Mouse (Mus musculus) liver, embryonic 14.5 days (tissue): ENCODE data around the gene Dgat2. TPM values are rescaled to one million over a fixed set of nuclear protein-coding genes. Genes with fewer than 3 reads are reported as not detected.

Experiments
- ATAC-seq: fragments of 200-750 bp; cut with Nextera tagmentation; 2 replicates; pipeline ENCODE4 v1.8.0; 2017; ENCODE audit warnings: moderate number of reproducible peaks, mild to moderate bottlenecking, moderate library complexity; ENCODE audit not compliant: insufficient read depth
- DNase-seq, 3 experiments: peaks; one replicate each; pipeline ENCODE4 v3.0.0-alpha.2; 2012 to 2013; ENCODE audit warnings: low read depth in 3 of 3, low spot score in 3 of 3
- H3K27ac ChIP-seq: fragments of 300-500 bp; sonication (generic); 2 replicates; pipeline ENCODE4 v1.5.1; 2014; ENCODE audit warnings: moderate library complexity, mild to moderate bottlenecking, control low read depth, inconsistent platforms
- H3K27me3 ChIP-seq: fragments of 300-500 bp; sonication (generic); 2 replicates; pipeline ENCODE4 v1.6.1; 2014; ENCODE audit warnings: mild to moderate bottlenecking, low read length, moderate library complexity; ENCODE audit not compliant: control insufficient read depth, insufficient read depth
- H3K36me3 ChIP-seq: fragments of 300-500 bp; sonication (generic); replicated peaks from 2 replicates; pipeline ENCODE4 v1.6.1; 2014; ENCODE audit warnings: low read depth; ENCODE audit not compliant: control insufficient read depth, insufficient read depth
- H3K4me1 ChIP-seq, 2 experiments: fragments of 200-500 bp in 1 of 2; fragments of 300-500 bp in 1 of 2; sonication (generic) in 1 of 2; replicated peaks; 2 replicates each; pipeline ENCODE4 v1.6.1; 2012 to 2014; ENCODE audit warnings: antibody characterized with exemption in 1 of 2, inconsistent platforms in 1 of 2, low read length in 1 of 2; ENCODE audit not compliant: control insufficient read depth in 2 of 2, insufficient read depth in 2 of 2
- H3K4me2 ChIP-seq: fragments of 300-500 bp; sonication (generic); 2 replicates; pipeline ENCODE4 v1.6.1; 2014; ENCODE audit warnings: low read depth, mild to moderate bottlenecking, control low read depth, moderate library complexity
- H3K4me3 ChIP-seq, 2 experiments: fragments of 200-500 bp in 1 of 2; fragments of 300-500 bp in 1 of 2; sonication (generic) in 1 of 2; 2 replicates each; pipeline ENCODE4 v1.5.1; 2012 to 2014; ENCODE audit warnings: low read depth in 2 of 2, low read length in 2 of 2, mild to moderate bottlenecking in 2 of 2, control low read depth in 1 of 2, inconsistent platforms in 1 of 2, moderate library complexity in 1 of 2; ENCODE audit not compliant: insufficient read depth in 1 of 2
- H3K9ac ChIP-seq: fragments of 300-500 bp; sonication (generic); replicated peaks from 2 replicates; pipeline ENCODE4 v1.6.1; 2014; ENCODE audit warnings: mild to moderate bottlenecking, control low read depth, moderate library complexity
- H3K9me3 ChIP-seq: fragments of 300-500 bp; sonication (generic); 2 replicates; pipeline ENCODE4 v1.6.1; 2016; ENCODE audit warnings: low read length, mixed read lengths; ENCODE audit not compliant: control insufficient read depth
- CTCF ChIP-seq: IDR thresholded peaks from 2 replicates; pipeline ENCODE4 v1.5.1; 2016; ENCODE audit warnings: antibody characterized with exemption, low read depth, control low read depth
- EP300 ChIP-seq: IDR thresholded peaks from 2 replicates; pipeline ENCODE4 v1.6.1; 2016; ENCODE audit warnings: antibody characterized with exemption, low read depth
- WGBS: fragments of 180-500 bp; shearing (Covaris S2); extraction: QIAGEN DNeasy Blood & Tissue Kit; methylation state at CpG from one replicate; pipeline ENCODE4 v1.1.7; 2014; ENCODE audit not compliant: insufficient replicate concordance; 5-methylcytosine and 5-hydroxymethylcytosine counted together
- polyA plus RNA-seq, 2 experiments: library from polyadenylated mRNA; depleted of rRNA in 1 of 2; stranded (reverse) in 1 of 2; unstranded in 1 of 2; fragments of >200 nt; fragmentation: Nextera tagmentation in 1 of 2; extraction: Ambion mirVana in 1 of 2; gene quantifications; 2 replicates each; pipeline versions ENCODE4 v1.2.1 to v1.2.3; 2012 to 2014

Gene Dgat2
- polyA plus RNA-seq, 2 experiments, result 44.0 to 66.8 TPM

DNA sequence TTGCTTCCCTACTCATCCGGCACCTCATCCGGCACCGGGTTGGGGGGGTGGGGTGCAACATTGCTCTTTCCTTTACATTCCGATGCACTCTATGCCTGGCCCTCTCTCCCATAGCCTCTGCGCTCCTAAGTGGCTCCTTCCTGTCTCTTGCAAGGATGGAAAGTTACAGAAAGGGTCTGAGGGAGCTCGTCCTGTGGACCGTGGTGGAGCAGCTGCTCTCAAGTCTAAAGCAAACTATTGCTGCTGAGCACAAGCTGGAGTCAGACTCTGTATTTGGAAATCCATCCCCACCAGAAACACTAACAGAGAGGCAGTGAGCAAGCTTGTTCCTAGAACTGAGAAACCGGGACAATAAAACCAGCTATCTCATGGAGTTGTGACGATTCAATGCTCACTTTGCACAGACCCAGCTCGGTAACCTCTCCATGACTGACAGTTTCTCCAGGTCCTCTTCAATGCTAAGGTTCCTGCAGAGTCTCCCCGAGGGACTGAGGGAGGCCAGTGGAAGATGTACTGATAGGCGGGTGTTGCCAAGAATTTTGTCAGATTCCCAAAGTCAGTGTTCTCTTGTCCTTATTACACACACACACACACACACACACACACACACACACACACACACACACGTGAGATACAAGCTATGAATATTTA lies 42.6 kb downstream of the Dgat2 start:
- peaks cover 13 to 17% of the 10 kb centered on the region in 2 experiments for H3K4me1 ChIP-seq
- peak overlapping the region; percentile 89 for H3K9ac ChIP-seq
- H3K4me3 ChIP-seq, result peak overlapping the region; percentile 86 to 90
- TF ChIP-seq EP300 (no peak), CTCF (no peak)
- WGBS, result 2% methylated on average over 13 of the region's 13 CpGs
- no peak for DNase-seq
- H3K36me3 ChIP-seq, result no peaks in the 10 kb centered on the region
- H3K4me2 ChIP-seq, result peak overlapping the region; percentile 91
- no peak for ATAC-seq
- H3K27me3 ChIP-seq, result no peaks in the 10 kb centered on the region
- peak overlapping the region; percentile 25; the same call in 1 of the 2 replicates for H3K27ac ChIP-seq
- no peaks in the 10 kb centered on the region for H3K9me3 ChIP-seq

DNA sequence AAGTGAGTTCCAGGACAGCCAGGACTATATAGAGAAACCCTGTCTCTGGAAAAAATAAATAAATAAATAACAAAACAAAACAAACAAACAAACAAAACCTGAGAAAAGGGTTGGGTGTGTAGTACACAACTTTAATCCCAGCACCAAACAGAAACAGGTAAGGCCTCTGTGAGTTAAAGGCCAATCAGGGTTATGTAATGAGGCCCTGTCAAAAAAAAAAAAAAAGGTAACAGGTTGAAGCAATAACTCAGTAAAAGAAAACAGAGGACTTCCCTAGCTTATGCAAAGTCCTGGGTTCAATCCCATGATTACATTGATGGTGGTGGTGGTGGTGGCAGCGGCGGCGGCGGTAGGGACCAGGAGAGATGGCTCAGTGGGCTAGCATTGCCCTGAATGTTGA lies 45.0 kb downstream of the Dgat2 start:
- WGBS, result 85% methylated on average over 4 of the region's 4 CpGs
- Histone ChIP-seq H3K9ac (no peak overlapping the region), H3K36me3 (no peaks in the 10 kb centered on the region), H3K4me1 (peaks cover 13 to 17% of the 10 kb centered on the region in 2 experiments), H3K9me3 (no peaks in the 10 kb centered on the region), H3K4me2 (no peak overlapping the region), H3K27me3 (no peaks in the 10 kb centered on the region), H3K4me3 (no peak overlapping the region), H3K27ac (no peak overlapping the region)
- DNase-seq (no peak), ATAC-seq (no peak)
- TF ChIP-seq CTCF, result no peak
- TF ChIP-seq EP300, result no peak

DNA sequence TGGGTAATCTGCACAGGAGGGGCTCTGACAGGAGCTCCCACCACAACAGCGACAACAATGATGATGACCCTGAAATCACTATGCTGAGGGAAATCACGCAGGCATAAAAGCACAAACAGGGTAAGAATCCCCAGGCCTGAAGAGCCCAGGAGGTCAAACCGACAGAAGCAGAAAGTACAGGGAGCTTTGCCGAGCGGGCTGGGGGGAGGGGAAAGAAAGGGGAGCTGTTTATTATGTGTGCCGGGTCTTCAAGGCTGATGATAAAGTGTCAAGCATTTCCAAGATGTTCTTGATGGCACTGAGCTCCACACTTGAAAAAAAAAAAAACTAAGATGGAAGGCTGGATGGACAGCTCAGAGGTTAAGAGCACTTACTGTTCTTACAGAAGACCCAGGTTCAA lies 45.7 kb downstream of the Dgat2 start:
- H3K36me3 ChIP-seq, result no peaks in the 10 kb centered on the region
- no peaks in the 10 kb centered on the region for H3K9me3 ChIP-seq
- no peaks in the 10 kb centered on the region for H3K27me3 ChIP-seq
- 69% methylated on average over 6 of the region's 6 CpGs for WGBS
- H3K4me2 ChIP-seq, result no peak overlapping the region
- DNase-seq (no peak), ATAC-seq (no peak)
- TF ChIP-seq EP300 (no peak), CTCF (no peak)
- H3K4me1 ChIP-seq, result peaks cover 9 to 16% of the 10 kb centered on the region in 2 experiments
- H3K9ac ChIP-seq, result no peak overlapping the region
- no peak overlapping the region for H3K27ac ChIP-seq
- no peak overlapping the region for H3K4me3 ChIP-seq

DNA sequence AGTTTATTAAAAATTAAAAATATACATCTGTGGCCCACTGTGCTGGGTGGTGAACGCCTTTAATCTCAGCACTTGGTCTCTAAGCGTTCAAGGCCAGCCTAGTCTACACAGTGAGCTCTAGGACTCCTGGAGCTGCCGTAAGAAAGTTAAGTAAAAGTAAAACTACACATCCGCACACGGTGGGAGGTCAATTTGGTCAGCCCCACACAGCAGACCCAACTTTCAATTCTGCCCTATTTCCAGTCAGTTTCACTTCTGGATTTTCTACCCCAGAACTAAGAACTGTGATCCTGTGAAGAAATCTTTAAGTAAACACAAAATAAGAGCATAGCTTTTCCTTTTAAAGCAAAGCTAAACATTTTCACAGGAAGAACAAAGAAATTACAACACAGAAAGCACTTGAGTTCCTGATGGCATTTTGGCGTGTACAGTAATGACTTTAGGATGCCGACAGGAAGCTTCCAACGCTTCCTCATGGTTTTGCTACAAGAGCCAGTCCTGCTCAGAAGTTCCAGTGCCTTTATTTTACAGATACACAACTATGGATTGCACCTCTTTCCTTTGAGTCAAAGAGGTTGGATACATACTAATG lies 48.6 kb downstream of the Dgat2 start:
- no peaks in the 10 kb centered on the region for H3K36me3 ChIP-seq
- H3K9ac ChIP-seq, result no peak overlapping the region
- no peak overlapping the region for H3K4me2 ChIP-seq
- H3K27me3 ChIP-seq, result no peaks in the 10 kb centered on the region
- 68% methylated on average over 8 of the region's 8 CpGs for WGBS
- peaks cover 0 to 14% of the 10 kb centered on the region in 2 experiments; a peak in 2 of 4 replicates for H3K4me1 ChIP-seq
- no peak for ATAC-seq
- no peak for TF ChIP-seq CTCF
- no peak for TF ChIP-seq EP300
- no peak overlapping the region for H3K27ac ChIP-seq
- H3K4me3 ChIP-seq, result no peak overlapping the region
- no peaks in the 10 kb centered on the region for H3K9me3 ChIP-seq
- DNase-seq, result no peak

DNA sequence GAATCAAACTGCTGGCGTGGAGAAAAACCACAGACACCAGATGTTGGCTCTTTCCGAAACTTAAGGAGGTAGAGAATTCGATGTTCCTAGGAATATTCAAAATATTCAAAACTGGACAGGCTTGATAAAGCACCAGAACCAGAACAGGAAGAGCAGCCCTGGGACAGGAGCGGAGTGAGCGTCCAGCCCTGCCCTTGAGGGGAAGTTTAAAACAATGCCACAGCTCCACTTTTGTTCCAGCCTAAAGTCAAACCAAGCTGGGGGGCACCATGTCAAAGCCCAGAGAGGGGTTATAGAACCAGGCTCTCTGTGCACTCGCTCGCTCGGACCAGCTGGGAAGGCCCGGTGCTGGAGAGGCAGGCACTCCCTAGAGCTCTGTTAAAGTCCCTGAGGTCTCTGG lies 49.9 kb downstream of the Dgat2 start:
- H3K27ac ChIP-seq, result no peak overlapping the region
- H3K4me3 ChIP-seq, result no peak overlapping the region
- whole genome bisulfite sequencing, result 56% methylated on average over 9 of the region's 9 CpGs
- no peak overlapping the region for H3K9ac ChIP-seq
- H3K27me3 ChIP-seq, result no peaks in the 10 kb centered on the region
- no peak overlapping the region; the same call in 1 of the 2 replicates for H3K4me2 ChIP-seq
- no peak for TF ChIP-seq EP300
- no peak for TF ChIP-seq CTCF
- DNase-seq, result no peak
- H3K9me3 ChIP-seq, result no peaks in the 10 kb centered on the region
- no peak for ATAC-seq
- H3K4me1 ChIP-seq, result peaks cover 0 to 21% of the 10 kb centered on the region in 2 experiments; a peak in 2 of 4 replicates
- H3K36me3 ChIP-seq, result no peaks in the 10 kb centered on the region
